Mouse (Mus musculus) myocyte (in vitro differentiated cells): ENCODE data around the gene Timp2. TPM values are rescaled to one million over a fixed set of nuclear protein-coding genes. Genes with fewer than 3 reads are reported as not detected.

Experiments used
- H3K27me3 ChIP-seq: one replicate; pipeline ENCODE4 v1.6.1; 2011; ENCODE audit not compliant: control insufficient read depth, insufficient read depth, insufficient read length
- H3K36me3 ChIP-seq: one replicate; pipeline ENCODE4 v1.6.1; 2011; ENCODE audit not compliant: control insufficient read depth, insufficient read depth
- H3K4me2 ChIP-seq: one replicate; pipeline ENCODE4 v1.6.1; 2011; ENCODE audit warnings: low read depth, control low read depth
- H3K4me3 ChIP-seq: one replicate; pipeline ENCODE4 v1.5.1; 2011; ENCODE audit warnings: mild to moderate bottlenecking, control low read depth, moderate library complexity
- H3K79me2 ChIP-seq: one replicate; pipeline ENCODE4 v1.6.1; 2011; ENCODE audit not compliant: control insufficient read depth, insufficient read depth
- H3ac ChIP-seq: one replicate; pipeline ENCODE4 v1.6.1; 2011; ENCODE audit not compliant: control insufficient read depth, insufficient read length
- CEBPB ChIP-seq: IDR thresholded peaks from 2 replicates; pipeline ENCODE4 v1.6.1; 2011; ENCODE audit warnings: mild to moderate bottlenecking, moderate library complexity; ENCODE audit not compliant: poor library complexity, insufficient read depth, severe bottlenecking
- E2F4 ChIP-seq: IDR thresholded peaks from one replicate; pipeline ENCODE4 v1.6.1; 2011; ENCODE audit warnings: mild to moderate bottlenecking, control low read depth, moderate library complexity; ENCODE audit not compliant: insufficient read depth
- MAX ChIP-seq: IDR thresholded peaks from one replicate; pipeline ENCODE4 v1.6.1; 2011; ENCODE audit warnings: low read depth, mild to moderate bottlenecking, control low read depth
- MYOD1 ChIP-seq, 3 experiments: IDR thresholded peaks; one replicate each; pipeline ENCODE4 v1.6.1; 2011; ENCODE audit warnings: control low read depth in 2 of 3, low read depth in 2 of 3, mild to moderate bottlenecking in 2 of 3, moderate library complexity in 1 of 3; ENCODE audit not compliant: insufficient read length in 2 of 3, control insufficient read depth in 1 of 3
- MYOG ChIP-seq, 3 experiments: IDR thresholded peaks; one replicate each; pipeline ENCODE4 v1.6.1; 2011; ENCODE audit warnings: control low read depth in 2 of 3, low read depth in 2 of 3, mild to moderate bottlenecking in 2 of 3; ENCODE audit not compliant: insufficient read length in 2 of 3, control insufficient read depth in 1 of 3, insufficient read depth in 1 of 3
- POLR2A ChIP-seq: IDR thresholded peaks from one replicate; pipeline ENCODE4 v1.6.1; 2011; ENCODE audit warnings: low read depth, mild to moderate bottlenecking, control low read depth, moderate library complexity; ENCODE audit not compliant: insufficient read length
- POLR2AphosphoS2 ChIP-seq: IDR thresholded peaks from one replicate; pipeline ENCODE4 v1.6.1; 2011; ENCODE audit warnings: low read depth, control low read depth; ENCODE audit not compliant: insufficient read length
- REST ChIP-seq: IDR thresholded peaks from one replicate; pipeline ENCODE4 v1.6.1; 2011; ENCODE audit warnings: mild to moderate bottlenecking, control low read depth, moderate library complexity; ENCODE audit not compliant: insufficient read depth, insufficient read length
- SRF ChIP-seq: IDR thresholded peaks from one replicate; pipeline ENCODE4 v1.6.1; 2011; ENCODE audit warnings: low read depth; ENCODE audit not compliant: control insufficient read depth, insufficient read length
- TCF12 ChIP-seq: IDR thresholded peaks from one replicate; pipeline ENCODE4 v1.6.1; 2011; ENCODE audit warnings: mild to moderate bottlenecking, control low read depth; ENCODE audit not compliant: poor library complexity, insufficient read depth, severe bottlenecking
- TCF3 ChIP-seq: IDR thresholded peaks from one replicate; pipeline ENCODE4 v1.6.1; 2011; ENCODE audit warnings: low read depth, control low read depth; ENCODE audit not compliant: insufficient read length
- USF1 ChIP-seq: IDR thresholded peaks from one replicate; pipeline ENCODE4 v1.6.1; 2011; ENCODE audit warnings: low read depth, mild to moderate bottlenecking, control low read depth, moderate library complexity
- polyA plus RNA-seq: library from polyadenylated mRNA; unstranded; fragments of >200 nt; fragmentation: generic; extraction: Trizol; gene quantifications from one replicate; pipeline ENCODE4 v1.2.1, GENCODE M21; 2012; ENCODE audit warnings: missing spikeins

Timp2 gene
- polyA plus RNA-seq, 1 experiment: 321 TPM

GRCm38 (mm10) chr11:118276328-118276727 is 79.2 kb downstream of the Timp2 start:
- TF ChIP-seq POLR2AphosphoS2 (no peak), REST (no peak), MYOG (IDR thresholded peaks at IDR 0.05; ENCODE audit: control insufficient read depth in 1 of 3, insufficient read depth in 1 of 3, insufficient read length in 2 of 3, low read depth in 2 of 3) (no peak), E2F4 (no peak), CEBPB (no peak), MYOD1 (IDR thresholded peaks at IDR 0.05; ENCODE audit: control insufficient read depth in 1 of 3, insufficient read length in 2 of 3, low read depth in 2 of 3) (no peak), TCF12 (no peak), MAX (no peak), USF1 (no peak), SRF (no peak), TCF3 (no peak), POLR2A (no peak)
- Histone ChIP-seq H3K4me2 (no peak overlapping the region), H3K79me2 (peaks cover 3% of the 10 kb centered on the region)

GRCm38 (mm10) chr11:118275092-118275491 is 80.4 kb downstream of the Timp2 start:
- Histone ChIP-seq H3K27me3 (no peaks in the 10 kb centered on the region), H3K4me2 (no peak overlapping the region), H3ac (no peak overlapping the region), H3K79me2 (peaks cover 3% of the 10 kb centered on the region), H3K36me3 (peaks cover 38% of the 10 kb centered on the region), H3K4me3 (no peak overlapping the region)
- TF ChIP-seq POLR2AphosphoS2 (no peak), POLR2A (no peak), CEBPB (no peak), USF1 (no peak), SRF (no peak), TCF12 (no peak), TCF3 (no peak), REST (no peak), MAX (no peak)

More at GRCm38 (mm10) chr11:118276328-118276727, 79.2 kb downstream of the Timp2 start:
- no peak overlapping the region for H3K4me3 ChIP-seq
- no peak overlapping the region for H3ac ChIP-seq
- no peaks in the 10 kb centered on the region for H3K27me3 ChIP-seq
- H3K36me3 ChIP-seq: peaks cover 41% of the 10 kb centered on the region

- Histone ChIP-seq H3ac (no peak overlapping the region), H3K4me3 (no peak overlapping the region), H3K36me3 (peaks cover 37% of the 10 kb centered on the region), H3K27me3 (no peaks in the 10 kb centered on the region), H3K4me2 (no peak overlapping the region), H3K79me2 (no peaks in the 10 kb centered on the region)
- TF ChIP-seq TCF3 (no peak), MAX (no peak), REST (no peak)
Observed at GRCm38 (mm10) chr11:118269827-118270226, 85.7 kb downstream of the Timp2 start.

GRCm38 (mm10) chr11:118266666-118267046 is 88.9 kb downstream of the Timp2 start:
- TF ChIP-seq MAX (no peak), E2F4 (no peak), POLR2A (no peak), MYOD1 (IDR thresholded peaks at IDR 0.05; ENCODE audit: control insufficient read depth in 1 of 3, insufficient read length in 2 of 3, low read depth in 2 of 3) (no peak), USF1 (no peak), REST (no peak)
- H3K4me2 ChIP-seq: no peak overlapping the region
- peaks cover 43% of the 10 kb centered on the region for H3K36me3 ChIP-seq
- H3ac ChIP-seq: no peak overlapping the region
- no peaks in the 10 kb centered on the region for H3K79me2 ChIP-seq
- no peaks in the 10 kb centered on the region for H3K27me3 ChIP-seq
- no peak overlapping the region for H3K4me3 ChIP-seq

- no peaks in the 10 kb centered on the region for H3K79me2 ChIP-seq
- H3K4me3 ChIP-seq: no peak overlapping the region
- H3K36me3 ChIP-seq: peaks cover 48% of the 10 kb centered on the region
- no peak for TF ChIP-seq CEBPB
- no peak for TF ChIP-seq POLR2AphosphoS2
- TF ChIP-seq MAX: no peak
- TF ChIP-seq POLR2A: no peak
- no peak for TF ChIP-seq TCF3
- TF ChIP-seq MYOG (IDR thresholded peaks at IDR 0.05; ENCODE audit: control insufficient read depth in 1 of 3, insufficient read depth in 1 of 3, insufficient read length in 2 of 3, low read depth in 2 of 3): no peak
- TF ChIP-seq TCF12: no peak
- H3ac ChIP-seq: no peak overlapping the region
- no peak overlapping the region for H3K4me2 ChIP-seq
- H3K27me3 ChIP-seq: no peaks in the 10 kb centered on the region
Observed at GRCm38 (mm10) chr11:118266044-118266665, 89.4 kb downstream of the Timp2 start.
